Mouse (Mus musculus) B cell, adult 67 days (primary cell): ENCODE data around the gene Ccnl2. TPM values are rescaled to one million over a fixed set of nuclear protein-coding genes. Genes with fewer than 3 reads are reported as not detected.

Experiments
- total RNA-seq, 2 experiments: library from RNA; stranded (reverse); gene quantifications; 4 replicates each; pipeline ENCODE4 v1.2.4; 2023

Gene Ccnl2
- 100 to 1,000 TPM; 234 to 257 TPM for total RNA-seq

DNA sequence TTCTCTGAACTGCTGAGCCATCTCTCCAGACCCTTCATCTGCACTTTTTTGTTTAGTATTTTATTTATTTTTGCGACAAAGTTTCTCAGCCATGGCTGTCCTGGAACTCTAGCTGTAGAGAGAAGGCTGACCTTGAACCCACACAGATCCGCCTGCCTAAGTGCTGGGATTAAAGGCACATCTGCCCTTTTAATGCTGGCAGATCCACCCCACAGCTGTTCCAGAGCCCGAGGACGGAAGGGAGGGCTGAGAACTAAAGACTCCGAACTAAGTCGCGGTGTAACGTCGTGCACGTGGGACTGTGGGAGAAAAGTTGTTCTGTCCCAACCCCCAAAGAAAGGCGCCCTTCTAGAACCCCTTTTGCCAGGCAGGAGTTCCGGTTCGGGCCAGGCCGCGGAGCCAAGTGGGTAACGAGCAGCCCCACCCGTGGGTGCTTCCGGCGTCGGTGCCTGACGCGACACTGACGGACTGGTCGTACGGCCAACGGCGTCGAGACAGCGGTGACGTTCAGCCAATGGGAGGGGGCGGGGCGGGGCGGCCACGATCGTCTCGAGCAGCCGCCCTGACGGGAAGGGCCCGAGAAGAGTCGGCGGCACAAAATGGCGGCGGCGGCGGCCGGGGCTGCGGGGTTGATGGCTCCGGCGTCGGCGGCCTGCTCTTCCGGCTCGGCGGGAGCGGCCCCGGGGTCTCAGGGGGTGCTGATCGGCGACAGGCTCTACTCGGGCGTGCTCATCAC, at the start of gene Ccnl2:
TSS of gene Ccnl2 (plus strand) at position 561 of the 736 bp plus-strand sequence.

DNA sequence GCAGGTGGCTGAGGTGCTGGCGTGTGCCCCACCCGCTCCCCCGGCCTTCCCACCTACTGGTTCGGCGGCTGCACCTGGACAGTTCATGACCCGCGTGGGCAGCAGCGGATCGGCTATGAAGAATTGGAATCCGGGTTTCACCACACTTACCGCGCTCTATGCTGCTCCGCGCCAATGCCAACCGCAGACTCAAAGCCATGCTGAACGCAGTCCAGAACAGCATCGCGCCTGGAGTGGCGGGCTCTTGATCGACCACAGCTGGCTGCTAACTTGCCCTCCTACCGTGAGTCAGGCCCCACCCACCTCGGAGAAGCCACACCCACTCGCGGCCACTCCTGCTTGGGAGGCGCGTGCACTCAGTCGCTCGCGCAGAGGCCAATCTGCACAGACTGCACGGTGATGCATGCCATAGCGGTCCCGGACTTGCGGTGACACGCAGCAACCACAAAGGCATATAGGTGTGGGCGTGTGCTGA, 38.0 kb upstream of the Ccnl2 start, which contains the start of gene Vwa1:
TSS of gene Vwa1 (minus strand) at position 419 of the 475 bp plus-strand sequence.

DNA sequence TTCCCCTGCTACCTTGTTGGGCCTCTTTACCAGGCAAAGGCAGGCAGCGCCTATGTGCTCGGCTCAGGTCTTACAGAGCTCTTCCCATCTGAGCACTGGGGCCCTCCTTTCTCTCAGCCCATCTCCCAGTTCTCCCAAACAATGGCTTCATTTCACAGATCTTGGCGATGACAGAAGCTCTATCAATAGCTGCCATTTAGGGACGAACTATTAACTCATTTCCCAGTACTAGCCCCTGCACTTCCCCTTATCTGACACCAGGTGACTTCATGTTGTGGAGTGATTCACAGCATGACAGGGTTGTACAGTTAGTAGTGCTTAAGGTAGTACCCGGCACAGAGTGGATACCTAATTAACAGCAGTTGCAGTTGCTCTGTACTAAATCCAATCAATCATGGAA, 26.5 kb upstream of the Ccnl2 start, which contains the start of gene Tmem88b:
TSS of gene Tmem88b (minus strand) at position 56 of the 400 bp plus-strand sequence.

DNA sequence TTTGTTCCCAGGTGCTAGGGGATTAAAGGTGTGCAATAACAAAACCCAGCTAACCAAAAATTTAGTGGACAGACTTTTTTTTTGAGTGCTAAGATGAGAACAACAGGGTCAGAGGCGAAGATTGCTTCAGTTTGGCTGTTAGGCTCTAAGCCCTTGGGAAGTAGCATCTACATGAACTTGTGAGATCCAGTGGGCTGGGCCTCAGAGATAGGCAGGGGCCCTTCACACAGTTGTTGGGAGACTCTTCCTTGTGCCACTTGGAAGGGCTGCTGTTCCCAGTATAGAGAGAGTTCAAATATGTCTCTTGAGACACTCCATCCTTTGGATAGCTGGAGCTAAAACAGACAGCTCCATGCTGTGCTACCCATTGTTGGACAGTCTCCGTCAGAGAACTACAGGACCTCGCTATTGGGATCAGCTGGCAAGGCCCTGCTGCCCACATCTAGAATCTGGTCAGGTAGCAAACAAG, 22.2 kb upstream of the Ccnl2 start, which contains the start of gene Ankrd65:
TSS of gene Ankrd65 (plus strand) at position 419 of the 469 bp plus-strand sequence.

DNA sequence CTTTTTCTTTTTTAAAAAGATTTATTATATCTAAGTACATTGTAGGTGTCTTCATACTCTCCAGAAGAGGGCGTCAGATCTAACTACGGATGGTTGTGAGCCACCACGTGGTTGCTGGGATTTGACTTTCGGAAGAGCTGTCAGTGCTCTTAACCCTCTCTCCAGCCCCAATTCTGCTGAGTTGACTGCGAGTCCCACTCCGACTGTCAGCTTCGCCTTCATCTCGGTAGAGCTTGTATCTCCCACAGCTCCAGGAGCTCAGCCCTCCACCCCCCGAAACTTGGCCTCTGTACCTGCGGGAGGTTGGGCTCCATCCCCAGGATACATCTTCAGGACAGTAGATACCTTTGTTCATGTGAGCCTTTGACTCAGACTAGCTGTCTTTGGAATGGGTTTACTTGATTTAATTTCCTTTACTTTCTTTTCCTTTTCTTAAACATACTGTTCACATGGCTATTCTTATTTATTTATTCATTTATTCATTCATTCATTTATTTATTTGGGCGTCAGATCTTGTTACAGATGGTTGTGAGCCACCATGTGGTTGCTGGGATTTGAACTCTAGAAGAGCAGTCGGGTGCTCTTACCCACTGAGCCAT, 9.4 kb upstream of the Ccnl2 start, which contains the start of gene Mrpl20:
TSS of gene Mrpl20 (plus strand) at position 138 of the 599 bp plus-strand sequence.

DNA sequence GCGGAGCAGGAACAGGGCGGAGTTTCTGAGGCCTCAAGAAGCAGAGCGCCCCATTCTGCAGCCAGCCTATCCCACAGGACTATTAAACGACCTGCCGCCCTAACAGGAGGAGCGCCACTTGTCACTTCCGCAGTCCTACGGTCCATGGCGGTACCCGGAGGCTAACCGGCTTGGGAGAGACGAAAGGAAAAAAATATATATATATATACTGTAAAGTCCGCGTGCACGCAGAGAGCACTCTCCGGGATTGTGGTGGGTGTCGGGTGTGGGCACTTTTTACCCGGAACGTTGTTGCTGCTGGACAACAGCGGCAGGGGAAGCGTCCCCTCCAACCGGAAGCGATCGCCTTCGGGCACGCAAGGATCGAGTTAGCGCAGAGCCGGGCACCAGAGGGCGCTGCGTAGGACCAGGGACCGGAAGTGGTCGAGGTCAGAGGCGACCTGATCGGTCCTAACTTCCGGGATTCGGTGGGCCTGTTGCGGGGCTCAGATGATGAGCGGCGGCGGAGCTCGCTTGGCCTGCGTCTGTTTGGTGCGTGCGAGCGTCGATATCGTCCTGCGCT, 19.0 kb downstream of the Ccnl2 start, which contains the start of gene Aurkaip1:
TSS of gene Aurkaip1 (plus strand) at position 68 of the 562 bp plus-strand sequence.

DNA sequence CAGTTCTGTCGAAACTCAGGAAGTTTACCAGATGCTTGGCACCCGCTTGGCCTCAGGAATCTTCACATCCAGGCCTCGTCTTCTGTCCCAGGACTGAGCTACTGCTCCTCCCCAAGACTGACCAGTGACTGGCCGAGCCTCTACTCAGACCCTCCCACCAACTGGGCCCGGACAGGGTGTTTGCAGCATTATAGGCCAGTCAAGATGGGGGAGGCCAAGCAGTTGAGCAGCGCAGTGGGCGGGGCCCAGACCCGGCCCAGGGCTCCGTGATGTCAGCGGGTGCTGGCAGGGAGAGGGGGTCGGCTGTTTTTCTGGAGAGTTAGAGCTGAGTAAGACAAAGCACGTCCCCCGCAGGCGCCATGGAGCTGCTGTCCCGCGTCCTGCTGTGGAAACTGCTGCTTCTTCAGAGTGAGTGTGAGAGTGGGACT, 27.2 kb downstream of the Ccnl2 start, which contains the start of gene Mxra8:
TSS of gene Mxra8 (plus strand) at position 198 of the 428 bp plus-strand sequence.

DNA sequence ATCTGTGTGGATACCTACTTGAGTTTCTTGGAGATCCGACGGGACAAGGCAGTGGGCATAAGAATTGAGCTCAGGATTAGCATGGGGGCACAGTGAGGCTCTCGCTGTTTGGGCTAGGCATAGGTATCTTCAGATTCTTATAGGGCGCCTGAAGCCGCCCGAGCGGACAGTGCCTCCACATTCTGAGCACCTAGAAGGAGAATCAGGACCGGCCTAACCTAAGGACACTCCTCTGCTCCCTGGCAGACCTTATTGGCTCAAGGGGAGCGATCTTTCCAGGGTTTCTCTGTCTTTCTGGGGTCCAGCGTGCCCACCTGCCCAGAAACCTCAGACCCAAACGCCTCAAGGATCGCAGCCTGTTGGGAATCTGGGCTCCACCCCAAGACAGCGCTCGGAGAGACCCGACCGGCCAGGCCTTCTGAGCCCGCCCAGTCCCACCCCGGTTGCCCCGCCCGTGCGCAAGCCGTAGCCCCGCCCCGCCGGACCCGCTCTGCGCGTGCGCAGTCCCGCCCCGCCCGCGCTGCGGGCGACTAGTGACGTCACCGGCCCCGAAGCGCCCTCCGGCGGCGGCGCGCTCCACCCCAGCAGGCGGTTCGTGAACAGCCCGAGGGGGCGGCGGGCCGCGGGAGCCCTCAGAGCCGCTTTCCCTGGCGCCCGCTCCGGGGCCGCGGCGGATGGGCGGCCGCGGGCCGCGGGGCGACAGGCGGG, 34.7 kb downstream of the Ccnl2 start, which contains the start of gene Dvl1:
TSS of gene Dvl1 (plus strand) at position 532 of the 708 bp plus-strand sequence.

DNA sequence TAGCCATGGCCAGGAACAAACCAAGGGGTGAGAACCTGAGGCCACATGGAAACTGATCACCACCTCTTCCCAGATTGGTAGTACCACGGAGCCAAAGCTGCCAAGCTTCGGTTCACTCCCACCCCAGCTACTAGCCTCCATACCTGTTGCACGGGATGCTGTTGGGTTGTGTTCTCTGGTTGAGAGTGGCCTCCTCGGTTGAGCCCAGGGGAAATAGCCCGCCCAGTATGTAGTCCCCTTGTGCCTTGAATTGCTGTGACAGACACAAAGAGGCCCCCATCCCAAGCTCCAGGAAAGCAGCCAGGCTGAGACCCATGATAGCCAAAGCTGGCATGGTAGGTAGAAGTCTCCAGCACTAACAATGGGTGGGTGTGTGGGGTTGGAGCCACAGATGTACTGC, 50.7 kb downstream of the Ccnl2 start, which contains the start of gene Tas1r3:
TSS of gene Tas1r3 (minus strand) at position 362 of the 400 bp plus-strand sequence.

DNA sequence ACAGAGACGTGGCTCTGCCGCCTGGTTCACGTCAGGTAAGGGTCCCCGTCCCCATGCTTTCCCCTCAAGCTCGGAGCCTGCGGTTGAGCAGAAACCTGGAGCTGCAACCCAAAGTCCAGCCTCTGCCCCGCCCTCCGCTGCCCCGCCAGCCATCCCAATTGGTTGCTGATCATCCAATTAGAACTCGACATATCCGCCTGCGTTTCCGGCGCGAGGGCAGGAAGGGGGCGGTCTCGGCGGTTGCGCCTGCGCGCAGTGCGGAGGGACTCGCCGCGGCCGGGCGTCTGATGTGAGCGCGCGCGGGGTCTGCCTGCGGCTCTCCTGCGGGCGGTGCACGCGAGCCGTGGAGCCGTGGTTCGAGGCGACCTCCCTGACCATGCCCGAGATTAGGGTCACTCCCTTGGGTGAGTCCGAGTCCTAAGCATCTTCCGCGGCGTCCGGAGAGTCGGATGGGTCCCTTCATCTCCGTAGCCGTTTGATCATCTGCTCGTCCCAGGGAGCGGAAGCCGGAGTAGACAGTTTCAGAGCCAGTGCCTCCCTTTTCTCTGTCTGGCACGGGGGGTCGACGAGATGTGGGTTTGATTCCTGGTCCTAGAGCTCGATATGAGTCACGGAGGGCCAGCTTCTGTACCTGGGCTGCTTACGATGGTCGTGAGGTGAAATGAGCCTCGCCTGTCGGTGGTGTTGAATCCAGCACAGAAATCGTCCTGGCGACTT, 57.2 kb downstream of the Ccnl2 start, which contains the start of the genes Cptp and Ints11:
TSS of gene Cptp (minus strand) at position 124 of the 717 bp plus-strand sequence.
TSS of gene Ints11 (plus strand) at position 230 of the 717 bp plus-strand sequence.

Other genes starting within 250 kb of the Ccnl2 start
- 10 to 100 TPM; 24.5 to 30.3 TPM for gene Slc35e2, start 211.1 kb upstream of the Ccnl2 start, total RNA-seq
- 100 to 1,000 TPM; 142 to 147 TPM for gene Cdk11b, start 187.6 kb upstream of the Ccnl2 start, total RNA-seq
- gene Gm10563, start 167.1 kb upstream of the Ccnl2 start, total RNA-seq = not detected
- not detected for gene Mmp23, start 159.1 kb upstream of the Ccnl2 start, total RNA-seq
- gene Mib2, start 143.3 kb upstream of the Ccnl2 start, total RNA-seq = 10 to 100 TPM; 45.4 to 47.4 TPM
- gene Fndc10, start 118.1 kb upstream of the Ccnl2 start, total RNA-seq = 1 to 10 TPM; 3.8 to 5.4 TPM
- 10 to 100 TPM; 78.2 to 97.2 TPM for gene Ssu72, start 107.7 kb upstream of the Ccnl2 start, total RNA-seq
- under 1 TPM; 0.52 to 0.65 TPM for gene Tmem240, start 77.7 kb upstream of the Ccnl2 start, total RNA-seq
- 10 to 100 TPM; 49.7 to 54.5 TPM for gene Atad3a, start 51.4 kb upstream of the Ccnl2 start, total RNA-seq
- not detected for gene Vwa1, start 37.8 kb upstream of the Ccnl2 start, total RNA-seq
- not detected for gene Tmem88b, start 26.6 kb upstream of the Ccnl2 start, total RNA-seq
- not detected for gene Ankrd65, start 22.1 kb upstream of the Ccnl2 start, total RNA-seq
- gene Mrpl20, start 9.6 kb upstream of the Ccnl2 start, total RNA-seq = 10 to 100 TPM; 36.1 to 46.0 TPM
- gene Aurkaip1, start 18.8 kb downstream of the Ccnl2 start, total RNA-seq = 10 to 100 TPM; 69.6 to 73.2 TPM
- 10 to 100 TPM; 11.4 to 16.3 TPM for gene Mxra8, start 27.2 kb downstream of the Ccnl2 start, total RNA-seq
- gene Dvl1, start 34.9 kb downstream of the Ccnl2 start, total RNA-seq = 10 to 100 TPM; 63.8 to 68.9 TPM
- gene Tas1r3, start 50.9 kb downstream of the Ccnl2 start, total RNA-seq = 1 to 10 TPM; 1.3 to 2.1 TPM
- gene Cptp, start 57.0 kb downstream of the Ccnl2 start, total RNA-seq = 10 to 100 TPM; 13.3 to 18.2 TPM
- gene Ints11, start 57.1 kb downstream of the Ccnl2 start, total RNA-seq = 10 to 100 TPM; 56.0 to 56.7 TPM
- gene Pusl1, start 79.3 kb downstream of the Ccnl2 start, total RNA-seq = 10 to 100 TPM; 24.5 to 24.6 TPM
- 10 to 100 TPM; 68.7 to 74.2 TPM for gene Acap3, start 79.3 kb downstream of the Ccnl2 start, total RNA-seq
- 100 to 1,000 TPM in 1 of 2 experiments, 10 to 100 TPM in 1; 98.5 to 126 TPM for gene Ube2j2, start 131.3 kb downstream of the Ccnl2 start, total RNA-seq
- gene C1qtnf12, start 149.8 kb downstream of the Ccnl2 start, total RNA-seq = 1 to 10 TPM; 3.7 to 3.9 TPM
- 1 to 10 TPM; 2.9 to 3.8 TPM for gene B3galt6, start 180.2 kb downstream of the Ccnl2 start, total RNA-seq
- 100 to 1,000 TPM; 124 to 134 TPM for gene Sdf4, start 180.4 kb downstream of the Ccnl2 start, total RNA-seq
- gene Tnfrsf4, start 201.4 kb downstream of the Ccnl2 start, total RNA-seq = 10 to 100 TPM in 1 of 2 experiments, 1 to 10 TPM in 1; 3.7 to 11.2 TPM
- gene Tnfrsf18, start 213.7 kb downstream of the Ccnl2 start, total RNA-seq = 10 to 100 TPM; 15.0 to 17.0 TPM
- not detected for gene Ttll10, start 246.9 kb downstream of the Ccnl2 start, total RNA-seq